In the genomic region with DNA sequence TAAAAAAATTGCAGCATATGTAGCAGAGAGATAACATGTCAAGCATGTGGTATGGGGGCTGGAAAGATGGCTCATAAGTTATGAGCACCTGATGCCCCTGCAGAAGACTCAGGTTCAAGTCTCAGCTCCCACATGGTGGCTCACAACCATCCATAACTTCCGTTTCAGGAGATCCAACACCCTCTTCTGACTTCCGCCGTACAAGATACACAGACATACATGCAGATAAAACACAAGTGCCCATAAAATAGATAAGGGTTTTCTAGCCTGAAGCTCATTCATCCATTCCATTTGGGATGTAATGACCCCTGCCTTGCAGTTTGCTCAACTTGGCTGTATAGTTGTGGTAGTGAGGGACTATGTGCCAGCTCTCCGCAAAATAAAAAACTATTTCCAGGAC, we compare ENCODE assay signal across 21 mouse cellular contexts. TPM values are rescaled to one million over a fixed set of nuclear protein-coding genes. Genes with fewer than 3 reads are reported as not detected.
A peak's percentile ranks its signal among the peaks of the same experiment; 100 is the strongest.
DNase-seq lines count a peak whose midpoint lies in the region; ATAC-seq and TF ChIP-seq lines count a peak whose summit lies in the region.
"Had no signal": no experiment of that assay in that cellular context is flagged by ENCODE, and none has a peak within 500 bp of the region (broad histone marks: within the 10 kb centered on the region; RNA-seq: fewer than 3 reads in every experiment).

No protein-coding gene starts in this region.

- peak; percentile 66 for DNase-seq in midbrain, embryonic 11.5 days (ENCODE audit: low spot score, missing footprints)
- no peak for DNase-seq in midbrain, embryonic 10.5 days (ENCODE audit: low spot score)
- peak; percentile 56 for DNase-seq in MEL (ENCODE audit: low read depth, low spot score)
- no peak for DNase-seq in adrenal gland, postnatal 4 days (ENCODE audit: low spot score in 2 of 2)
- DNase-seq: adrenal gland, adult 2 months; adrenal gland, adult 8-10 months; adrenal gland, postnatal 10 days; adrenal gland, postnatal 14 days; adrenal gland, postnatal 25 days; adrenal gland, postnatal 36 days; B cell, adult 2 months; cerebellum, adult 11 months; cerebellum, adult 11-12 months; cerebellum, adult 18-20 months; cerebellum, adult 2 months; cerebellum, adult 8-10 months had no signal

- no peaks in the 10 kb centered on the region for H3K27me3 ChIP-seq in midbrain, embryonic 11.5 days (ENCODE audit: control insufficient read depth, insufficient read depth, low read length)
- no peaks in the 10 kb centered on the region for H3K27me3 ChIP-seq in midbrain, embryonic 10.5 days (ENCODE audit: low read depth, poor library complexity, severe bottlenecking)
- peaks cover 0 to 2% of the 10 kb centered on the region in 2 experiments; a peak in 1 of 4 replicates for H3K27me3 ChIP-seq in MEL (ENCODE audit: control insufficient read depth in 1 of 2, insufficient read depth in 2 of 2, low read length in 2 of 2)
- H3K27me3 ChIP-seq: CH12.LX, Patski had no signal

- TF ChIP-seq POLR2A in MEL (IDR thresholded peaks at IDR 0.05; ENCODE audit: control insufficient read depth in 1 of 2, insufficient read depth in 1 of 2, low read depth in 1 of 2, low read length in 2 of 2, poor library complexity in 1 of 2) = no peak

- H3K9me3 ChIP-seq in midbrain, embryonic 11.5 days (ENCODE audit: control insufficient read depth, low read length) = no peaks in the 10 kb centered on the region
- H3K9me3 ChIP-seq in midbrain, embryonic 10.5 days (replicated peaks) = no peaks in the 10 kb centered on the region; the same call in 1 of the 2 replicates
- no peaks in the 10 kb centered on the region for H3K9me3 ChIP-seq in MEL (replicated peaks; ENCODE audit: insufficient read depth, low read length)

- no peak for TF ChIP-seq RAD21 in MEL (IDR thresholded peaks at IDR 0.05; ENCODE audit: low read depth, low read length)

- TF ChIP-seq EP300 in MEL (IDR thresholded peaks at IDR 0.05; ENCODE audit: low read depth in 1 of 2, low read length in 2 of 2) = peak; percentile 39 to 65; a peak in 3 of 4 replicates

- WGBS in midbrain, embryonic 11.5 days = 96% methylated on average over 4 of the region's 4 CpGs
- WGBS in midbrain, embryonic 10.5 days = 93% methylated on average over 4 of the region's 4 CpGs

- no peaks in the 10 kb centered on the region for H3K79me2 ChIP-seq in MEL (ENCODE audit: control insufficient read depth, insufficient read depth, low read length, poor library complexity)

- no peak for ATAC-seq in midbrain, embryonic 11.5 days (ENCODE audit: low FRiP score)
- ATAC-seq: activated CD4-positive, CD25-positive, alpha-beta regulatory T cell, adult 4 months; CD4-positive, CD25-positive, alpha-beta regulatory T cell, adult 4 months; Patski had no signal

- H3K9ac ChIP-seq in midbrain, embryonic 11.5 days (ENCODE audit: low read length) = no peak overlapping the region
- H3K9ac ChIP-seq in MEL (ENCODE audit: control insufficient read depth, low read depth, low read length, poor library complexity, severe bottlenecking) = no peak overlapping the region

- no peak overlapping the region for H3K4me3 ChIP-seq in midbrain, embryonic 11.5 days (ENCODE audit: low read depth, low read length)
- no peak overlapping the region for H3K4me3 ChIP-seq in midbrain, embryonic 10.5 days
- no peak overlapping the region for H3K4me3 ChIP-seq in MEL (ENCODE audit: control insufficient read depth in 1 of 2, insufficient read depth in 1 of 2, low read depth in 2 of 2, low read length in 2 of 2)

- H3K36me3 ChIP-seq in midbrain, embryonic 11.5 days (ENCODE audit: control insufficient read depth, insufficient read depth, low read length) = no peaks in the 10 kb centered on the region
- no peaks in the 10 kb centered on the region for H3K36me3 ChIP-seq in midbrain, embryonic 10.5 days
- H3K36me3 ChIP-seq in MEL (ENCODE audit: control insufficient read depth in 1 of 2, insufficient read depth in 2 of 2, low read length in 2 of 2) = peaks cover 0 to 20% of the 10 kb centered on the region in 2 experiments; a peak in 2 of 4 replicates
- H3K36me3 ChIP-seq: G1E had no signal

- no peak overlapping the region for H3K4me2 ChIP-seq in midbrain, embryonic 11.5 days

- no peak overlapping the region for H3K27ac ChIP-seq in midbrain, embryonic 11.5 days (ENCODE audit: low read depth, low read length)
- no peak overlapping the region for H3K27ac ChIP-seq in midbrain, embryonic 10.5 days (replicated peaks)
- H3K27ac ChIP-seq in MEL (ENCODE audit: control insufficient read depth, low read depth, low read length) = no peak overlapping the region

- TF ChIP-seq CTCF in MEL (IDR thresholded peaks at IDR 0.05 in 2 of 3, conservative IDR thresholded peaks at IDR 0.05 in 1 of 3; ENCODE audit: control insufficient read depth in 1 of 3, insufficient read depth in 1 of 3, low read depth in 2 of 3, low read length in 3 of 3, poor library complexity in 1 of 3, severe bottlenecking in 1 of 3) = no peak

- H3K4me1 ChIP-seq in midbrain, embryonic 11.5 days (ENCODE audit: control insufficient read depth, insufficient read depth, low read length) = no peaks in the 10 kb centered on the region
- H3K4me1 ChIP-seq in midbrain, embryonic 10.5 days = peaks cover 4% of the 10 kb centered on the region
- peaks cover 11 to 24% of the 10 kb centered on the region in 2 experiments for H3K4me1 ChIP-seq in MEL (ENCODE audit: control insufficient read depth in 1 of 2, insufficient read depth in 2 of 2, low read length in 2 of 2)

TF ChIP-seq in MEL, 35 proteins besides CTCF, POLR2A, EP300 and RAD21:
- TF ChIP-seq TBP (IDR thresholded peaks at IDR 0.05; ENCODE audit: low read depth, low read length) (no peak), CHD2 (IDR thresholded peaks at IDR 0.05; ENCODE audit: low read length) (no peak), TAL1 (IDR thresholded peaks at IDR 0.05; ENCODE audit: low read length) (peak; percentile 28), ZNF384 (IDR thresholded peaks at IDR 0.05; ENCODE audit: low read depth, low read length) (peak; percentile 32; the same call in 1 of the 2 replicates), MAFK (IDR thresholded peaks at IDR 0.05; ENCODE audit: borderline replicate concordance, low read depth, low read length) (no peak), UBTF (IDR thresholded peaks at IDR 0.05; ENCODE audit: borderline replicate concordance, insufficient read depth, low read depth, low read length) (no peak), ZMIZ1 (IDR thresholded peaks at IDR 0.05; ENCODE audit: low read depth, low read length) (no peak), GATA1 (IDR thresholded peaks at IDR 0.05; ENCODE audit: low read depth, low read length) (peak; percentile 80), BHLHE40 (IDR thresholded peaks at IDR 0.05; ENCODE audit: borderline replicate concordance, low read depth, low read length) (no peak), ETS1 (IDR thresholded peaks at IDR 0.05; ENCODE audit: low read depth, low read length) (0 out of 2 replicates have a peak, but pooled peaks have one; percentile 28), HCFC1 (IDR thresholded peaks at IDR 0.05; ENCODE audit: low read depth, low read length) (0 out of 2 replicates have a peak, but pooled peaks have one; percentile 44), TCF12 (IDR thresholded peaks at IDR 0.05; ENCODE audit: low read depth, low read length) (peak; percentile 54; the same call in 1 of the 2 replicates), MEF2A (IDR thresholded peaks at IDR 0.05; ENCODE audit: extremely low read depth, insufficient replicate concordance, low read depth, low read length, poor library complexity, severe bottlenecking) (no peak), MYC (IDR thresholded peaks at IDR 0.05; ENCODE audit: low read depth, low read length) (0 out of 2 replicates have a peak, but pooled peaks have one; percentile 38), RCOR1 (IDR thresholded peaks at IDR 0.05; ENCODE audit: low read depth, low read length) (0 out of 2 replicates have a peak, but pooled peaks have one; percentile 27), GABPA (IDR thresholded peaks at IDR 0.05; ENCODE audit: low read depth, low read length) (no peak), ELF1 (IDR thresholded peaks at IDR 0.05; ENCODE audit: low read depth, low read length) (peak; percentile 54; the same call in 1 of the 2 replicates), MAZ (IDR thresholded peaks at IDR 0.05; ENCODE audit: low read depth, low read length) (no peak), MAX (IDR thresholded peaks at IDR 0.05; ENCODE audit: low read length) (peak; percentile 43; the same call in 1 of the 2 replicates), NRF1 (IDR thresholded peaks at IDR 0.05; ENCODE audit: insufficient read depth, low read depth, low read length, poor library complexity, severe bottlenecking) (no peak), POLR2AphosphoS5 (IDR thresholded peaks at IDR 0.05; ENCODE audit: borderline replicate concordance, low read depth, low read length) (no peak), E2F4 (IDR thresholded peaks at IDR 0.05; ENCODE audit: borderline replicate concordance, low read depth, low read length) (no peak), ZKSCAN1 (IDR thresholded peaks at IDR 0.05; ENCODE audit: low read depth, low read length) (no peak)

RNA-seq across cellular contexts. Expression of a gene that starts 13.7 kb away (rescaled TPM):
- 141 and 146 TPM in 2 replicates for polyA plus RNA-seq in midbrain, embryonic 11.5 days (2014; fragmentation: Nextera tagmentation; extraction: Ambion mirVana)
- 114 and 123 TPM in 2 replicates for polyA plus RNA-seq in midbrain, embryonic 10.5 days (2016; fragmentation: Nextera tagmentation; extraction: Ambion mirVana)
- 79.3 and 79.7 TPM in 2 replicates for total RNA-seq in MEL (2012; rRNA removed)
- polyA plus RNA-seq in MEL (2012; ENCODE audit: insufficient read depth in 1 of 2, insufficient read length in 2 of 2, low read depth in 1 of 2, low replicate concordance in 2 of 2, missing spikeins in 1 of 2) = 10 to 100 TPM in 1 of 2 experiments, not detected in 1; 80.7 TPM
- 100 to 1,000 TPM; 125 to 131 TPM for total RNA-seq in adrenal gland, postnatal 4 days (2021)

Comparison
In these comparisons a context has a peak if more than half of its experiments do, and no peak if none do; other contexts are left out.
1. DNase-seq: peak in midbrain, embryonic 11.5 days (single experiment) and MEL (single experiment); none in midbrain, embryonic 10.5 days (single experiment) and adrenal gland, postnatal 4 days (0 of 2).